Mouse (Mus musculus) erythroblast, embryonic 14.5 days (primary cell): ENCODE data around the gene Ptprj.

Experiments used
- GATA1 ChIP-seq: IDR thresholded peaks from 2 replicates; pipeline ENCODE4 v1.6.1; 2012; ENCODE audit warnings: low read length, inconsistent platforms, mixed read lengths
- TAL1 ChIP-seq: IDR thresholded peaks from 3 replicates; pipeline ENCODE4 v1.6.1; 2012; ENCODE audit warnings: low read length, inconsistent platforms, mixed read lengths

GRCm38 (mm10) chr2:90611959-90612571 is 31.6 kb upstream of the Ptprj start:
- TF ChIP-seq GATA1, result no peak
- TF ChIP-seq TAL1, result no peak
